Mouse (Mus musculus): ENCODE measurements around the gene Dact2. TPM values are rescaled to one million over a fixed set of nuclear protein-coding genes. Genes with fewer than 3 reads are reported as not detected.

Dact2 gene
- total and polyA plus RNA-seq, 3 experiments, result 0.76 to 1.4 (median 0.80) TPM

DNA sequence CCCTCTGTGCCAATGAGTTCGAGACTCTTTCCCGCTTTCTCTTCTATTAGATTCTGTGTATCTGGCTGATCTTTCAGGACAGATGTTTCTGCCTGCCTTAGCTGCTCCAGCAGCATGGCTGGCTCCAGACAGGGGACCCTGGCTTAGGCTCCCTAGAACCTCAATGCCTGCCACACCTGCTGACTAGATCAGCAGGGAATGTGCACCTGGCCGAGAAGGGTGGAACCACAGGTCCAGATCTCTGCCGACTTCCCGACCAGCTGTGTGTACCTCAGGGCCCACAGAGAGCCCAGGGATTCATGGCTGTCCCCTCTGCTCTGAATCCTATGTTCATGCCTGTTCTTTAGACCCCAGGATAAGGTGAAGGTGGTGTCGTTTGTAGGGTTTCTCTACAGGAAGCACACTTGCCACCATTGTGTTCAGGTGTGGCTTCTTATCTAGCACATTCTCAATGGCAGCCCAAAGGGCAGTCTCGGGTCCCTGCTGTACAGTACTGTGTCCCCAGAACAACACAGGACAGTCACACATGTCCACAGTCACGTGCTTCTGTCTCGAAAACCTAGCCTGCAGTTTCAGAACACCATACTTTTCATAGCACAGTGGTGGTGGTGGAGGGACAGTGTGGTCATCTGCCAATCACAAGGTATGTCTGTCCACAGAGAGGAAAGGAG, 22.0 kb upstream of the Dact2 start:
- H3K27ac ChIP-seq, result no peak overlapping the region
- intact Hi-C loops (cut with DNase I), result no loop called here
- 50% methylated on average over 9 of the region's 9 CpGs for WGBS
- no peaks in the 10 kb centered on the region for H3K79me2 ChIP-seq (replicated peaks; ENCODE audit: control insufficient read depth, insufficient read depth, low read length)
- H3K36me3 ChIP-seq (ENCODE audit: control insufficient read depth, insufficient read depth, low read length), result no peaks in the 10 kb centered on the region
- TF ChIP-seq CTCF (IDR thresholded peaks at IDR 0.05) (no peak), POLR2A (IDR thresholded peaks at IDR 0.05; ENCODE audit: insufficient read depth, low read depth, low read length) (no peak), EP300 (IDR thresholded peaks at IDR 0.05; ENCODE audit: insufficient read depth, low read depth, low read length) (no peak)
- no peak overlapping the region for H3K4me3 ChIP-seq
- H3K27me3 ChIP-seq (ENCODE audit: control insufficient read depth, insufficient read depth, low read length), result 0 out of 2 replicates have a peak, but pooled peaks cover 1% of the 10 kb centered on the region
- no peak overlapping the region for H3K9ac ChIP-seq (ENCODE audit: low read depth, low read length)
- H3K4me1 ChIP-seq (ENCODE audit: control insufficient read depth, insufficient read depth, low read length), result no peaks in the 10 kb centered on the region
- no peak for DNase-seq

GRCm38 (mm10) chr17:14221893-14222615, 17.9 kb upstream of the Dact2 start:
- Histone ChIP-seq H3K79me2 (replicated peaks; ENCODE audit: control insufficient read depth, insufficient read depth, low read length) (no peaks in the 10 kb centered on the region), H3K36me3 (ENCODE audit: control insufficient read depth, insufficient read depth, low read length) (no peaks in the 10 kb centered on the region), H3K27me3 (ENCODE audit: control insufficient read depth, insufficient read depth, low read length) (no peaks in the 10 kb centered on the region), H3K4me1 (ENCODE audit: control insufficient read depth, insufficient read depth, low read length) (no peaks in the 10 kb centered on the region), H3K9ac (ENCODE audit: low read depth, low read length) (no peak overlapping the region), H3K27ac (no peak overlapping the region), H3K4me3 (no peak overlapping the region)
- intact Hi-C loops (cut with DNase I), result loop anchor here (5.0 kb wide), 1 partner anchor 110 kb away; no protein-coding TSS in a partner anchor
- TF ChIP-seq EP300 (IDR thresholded peaks at IDR 0.05; ENCODE audit: insufficient read depth, low read depth, low read length) (no peak), CTCF (IDR thresholded peaks at IDR 0.05) (0 out of 2 replicates have a peak, but pooled peaks have one; percentile 13), POLR2A (IDR thresholded peaks at IDR 0.05; ENCODE audit: insufficient read depth, low read depth, low read length) (no peak)
- WGBS, result 29% methylated on average over 11 of the region's 11 CpGs
- DNase-seq, result no peak

DNA sequence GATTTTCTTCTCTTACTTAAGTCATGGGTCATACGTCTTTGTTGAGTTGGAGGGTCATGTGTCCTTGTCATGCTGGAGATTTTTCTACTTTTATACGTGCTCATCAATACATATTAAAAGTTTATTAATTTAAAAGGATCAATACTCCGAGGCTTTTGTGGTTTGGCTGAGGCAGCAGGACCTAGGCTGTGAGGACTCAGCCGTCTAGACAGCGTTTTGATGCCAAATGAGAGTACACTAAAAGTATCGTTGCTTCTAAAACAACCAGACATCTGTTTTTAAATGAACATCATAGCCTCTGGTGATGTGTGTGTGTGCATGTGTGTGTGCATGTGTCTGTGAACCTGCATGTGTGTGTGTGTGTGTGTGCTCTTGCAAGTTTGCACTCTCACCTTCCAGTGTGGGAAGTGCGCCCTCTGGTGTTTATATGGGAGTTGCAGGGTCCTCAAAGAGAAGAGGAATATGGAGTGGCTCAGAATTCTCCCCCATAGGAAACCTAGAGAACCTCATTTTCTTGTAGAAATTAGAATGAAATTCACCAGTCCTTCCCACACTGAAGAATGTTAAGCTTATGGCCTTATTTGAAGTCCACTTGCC, 16.6 kb upstream of the Dact2 start:
- Histone ChIP-seq H3K27ac (no peak overlapping the region), H3K4me1 (ENCODE audit: control insufficient read depth, insufficient read depth, low read length) (no peaks in the 10 kb centered on the region), H3K36me3 (ENCODE audit: control insufficient read depth, insufficient read depth, low read length) (no peaks in the 10 kb centered on the region), H3K27me3 (ENCODE audit: control insufficient read depth, insufficient read depth, low read length) (no peaks in the 10 kb centered on the region), H3K79me2 (replicated peaks; ENCODE audit: control insufficient read depth, insufficient read depth, low read length) (no peaks in the 10 kb centered on the region), H3K9ac (ENCODE audit: low read depth, low read length) (no peak overlapping the region), H3K4me3 (no peak overlapping the region)
- peak in 1 of 2 experiments; percentile 52 for DNase-seq
- WGBS, result 62% methylated on average over 7 of the region's 7 CpGs
- TF ChIP-seq CTCF (IDR thresholded peaks at IDR 0.05), result peak; percentile 78
- no peak for TF ChIP-seq POLR2A (IDR thresholded peaks at IDR 0.05; ENCODE audit: insufficient read depth, low read depth, low read length)
- no peak for TF ChIP-seq EP300 (IDR thresholded peaks at IDR 0.05; ENCODE audit: insufficient read depth, low read depth, low read length)
- intact Hi-C loops (cut with DNase I), result loop anchor here (5.0 kb wide), 1 partner anchor 108 kb away; no protein-coding TSS in a partner anchor

- no peak overlapping the region for H3K9ac ChIP-seq (ENCODE audit: low read depth, low read length)
- no peaks in the 10 kb centered on the region for H3K27me3 ChIP-seq (ENCODE audit: control insufficient read depth, insufficient read depth, low read length)
- no peaks in the 10 kb centered on the region for H3K79me2 ChIP-seq (replicated peaks; ENCODE audit: control insufficient read depth, insufficient read depth, low read length)
- no peaks in the 10 kb centered on the region for H3K4me1 ChIP-seq (ENCODE audit: control insufficient read depth, insufficient read depth, low read length)
- no peak overlapping the region for H3K4me3 ChIP-seq
- DNase-seq, result no peak
- intact Hi-C loops (cut with DNase I), result no loop called here
- TF ChIP-seq POLR2A (IDR thresholded peaks at IDR 0.05; ENCODE audit: insufficient read depth, low read depth, low read length) (no peak), CTCF (IDR thresholded peaks at IDR 0.05) (no peak), EP300 (IDR thresholded peaks at IDR 0.05; ENCODE audit: insufficient read depth, low read depth, low read length) (no peak)
- H3K36me3 ChIP-seq (ENCODE audit: control insufficient read depth, insufficient read depth, low read length), result no peaks in the 10 kb centered on the region
- 46% methylated on average over 3 of the region's 3 CpGs for WGBS
- no peak overlapping the region for H3K27ac ChIP-seq
These were observed 9.9 kb upstream of the Dact2 start for GRCm38 (mm10) chr17:14213976-14214529.

GRCm38 (mm10) chr17:14212796-14213195, 8.7 kb upstream of the Dact2 start:
- 68% methylated on average over 7 of the region's 7 CpGs for WGBS
- Histone ChIP-seq H3K27me3 (ENCODE audit: control insufficient read depth, insufficient read depth, low read length) (no peaks in the 10 kb centered on the region), H3K27ac (no peak overlapping the region), H3K36me3 (ENCODE audit: control insufficient read depth, insufficient read depth, low read length) (no peaks in the 10 kb centered on the region), H3K79me2 (replicated peaks; ENCODE audit: control insufficient read depth, insufficient read depth, low read length) (no peaks in the 10 kb centered on the region), H3K9ac (ENCODE audit: low read depth, low read length) (no peak overlapping the region), H3K4me1 (ENCODE audit: control insufficient read depth, insufficient read depth, low read length) (no peaks in the 10 kb centered on the region), H3K4me3 (no peak overlapping the region)
- no peak for DNase-seq
- no peak for TF ChIP-seq EP300 (IDR thresholded peaks at IDR 0.05; ENCODE audit: insufficient read depth, low read depth, low read length)
- no peak for TF ChIP-seq POLR2A (IDR thresholded peaks at IDR 0.05; ENCODE audit: insufficient read depth, low read depth, low read length)
- TF ChIP-seq CTCF (IDR thresholded peaks at IDR 0.05), result no peak
- intact Hi-C loops (cut with DNase I), result no loop called here

Measured in heart, adult 2 months (tissue).